Mouse (Mus musculus) layer of hippocampus, adult 2 months (tissue): Measurements from ENCODE around the gene Ap3m1. TPM values are rescaled to one million over a fixed set of nuclear protein-coding genes. Genes with fewer than 3 reads are reported as not detected.
A peak's percentile ranks its signal among the peaks of the same experiment; 100 is the strongest.

Experiments
- DNase-seq, 2 experiments: peaks; one replicate each; pipeline ENCODE4 v3.0.0; 2022; ENCODE audit warnings: low spot score in 2 of 2
- H3K27ac ChIP-seq: fragments of 200-600 bp; 2 replicates; pipeline ENCODE4 v1.8.1; 2022
- H3K4me3 ChIP-seq: fragments of 200-600 bp; 2 replicates; pipeline ENCODE4 v1.8.1; 2022; ENCODE audit warnings: mild to moderate bottlenecking
- CTCF ChIP-seq: fragments of 200-600 bp; conservative IDR thresholded peaks from 2 replicates; pipeline ENCODE4 v1.8.1; 2022; ENCODE audit warnings: antibody characterized with exemption, mild to moderate bottlenecking, moderate library complexity
- total RNA-seq, 2 experiments: library from RNA; stranded (reverse); gene quantifications; 2 replicates each; pipeline ENCODE4 v1.2.3; 2021

Gene Ap3m1
- total RNA-seq, 2 experiments from 2014 or later, result 67.0 to 70.9 TPM

DNA sequence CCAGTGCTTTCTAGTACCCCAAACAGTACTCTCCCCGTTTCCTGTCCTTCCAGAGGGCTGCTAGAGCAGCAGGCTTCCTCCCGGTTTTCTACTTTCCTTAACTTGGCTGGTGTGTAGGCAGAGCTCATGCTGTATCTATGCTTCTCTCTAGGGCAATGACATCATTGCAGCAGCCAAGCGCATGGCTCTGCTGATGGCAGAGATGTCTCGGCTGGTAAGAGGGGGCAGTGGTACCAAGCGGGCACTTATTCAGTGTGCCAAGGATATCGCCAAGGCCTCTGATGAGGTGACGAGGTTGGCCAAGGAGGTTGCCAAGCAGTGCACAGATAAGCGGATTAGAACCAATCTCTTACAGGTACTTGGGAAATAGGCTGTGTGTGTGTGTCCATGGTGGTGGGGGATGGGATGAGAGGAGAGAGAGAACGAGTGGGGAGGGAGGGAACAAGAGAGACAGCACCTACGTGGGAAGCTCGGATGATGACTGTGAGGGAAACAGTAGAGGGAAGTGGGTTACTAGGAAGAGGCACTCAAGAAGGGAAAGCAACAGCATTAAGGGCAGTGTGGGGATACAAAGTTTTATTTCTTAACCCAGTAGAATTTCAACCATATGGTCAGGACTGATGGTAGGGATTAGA, 23.2 kb downstream of the Ap3m1 start:
- DNase-seq, result no peak
- peak overlapping the region; percentile 81 for H3K27ac ChIP-seq
- no peak overlapping the region; the same call in 1 of the 2 replicates for H3K4me3 ChIP-seq
- TF ChIP-seq CTCF, result no peak

DNA sequence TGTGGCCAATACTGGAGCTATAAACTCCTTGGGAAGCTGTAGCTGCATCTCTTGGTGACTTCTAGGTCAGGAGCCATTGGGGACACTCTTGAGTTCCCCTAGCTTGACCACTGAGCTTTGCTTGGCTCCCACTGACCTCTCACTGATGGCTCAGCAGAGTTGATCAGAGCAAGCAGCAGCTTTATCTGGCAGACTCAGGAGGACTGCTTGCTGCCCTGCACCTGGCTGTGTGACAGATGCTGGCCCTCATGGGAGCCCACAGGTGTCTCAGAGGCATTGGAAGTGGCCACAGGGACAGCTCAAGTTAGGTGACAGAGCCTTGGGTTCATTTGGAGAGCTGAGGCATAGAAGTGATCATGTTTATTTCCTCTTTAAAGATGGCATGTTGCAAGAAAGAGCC, 24.8 kb downstream of the Ap3m1 start:
- TF ChIP-seq CTCF, result no peak
- no peak for DNase-seq
- Histone ChIP-seq H3K27ac (peak overlapping the region; percentile 81; the same call in 1 of the 2 replicates), H3K4me3 (no peak overlapping the region)

DNA sequence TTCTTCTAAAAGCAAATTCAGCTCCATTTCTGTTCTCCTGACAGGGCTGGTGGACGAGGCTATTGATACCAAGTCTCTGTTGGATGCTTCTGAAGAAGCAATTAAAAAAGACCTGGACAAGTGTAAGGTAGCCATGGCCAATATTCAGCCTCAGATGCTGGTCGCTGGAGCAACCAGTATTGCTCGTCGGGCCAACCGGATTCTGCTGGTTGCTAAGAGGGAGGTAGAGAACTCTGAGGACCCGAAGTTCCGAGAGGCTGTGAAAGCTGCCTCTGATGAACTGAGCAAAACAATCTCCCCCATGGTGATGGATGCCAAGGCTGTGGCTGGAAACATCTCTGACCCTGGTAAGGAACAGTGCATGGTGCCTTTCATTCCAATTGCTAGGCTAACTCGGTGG, 31.9 kb downstream of the Ap3m1 start:
- Histone ChIP-seq H3K4me3 (no peak overlapping the region), H3K27ac (peak overlapping the region; percentile 84)
- no peak for TF ChIP-seq CTCF
- peak in 1 of 2 experiments; percentile 77 for DNase-seq

DNA sequence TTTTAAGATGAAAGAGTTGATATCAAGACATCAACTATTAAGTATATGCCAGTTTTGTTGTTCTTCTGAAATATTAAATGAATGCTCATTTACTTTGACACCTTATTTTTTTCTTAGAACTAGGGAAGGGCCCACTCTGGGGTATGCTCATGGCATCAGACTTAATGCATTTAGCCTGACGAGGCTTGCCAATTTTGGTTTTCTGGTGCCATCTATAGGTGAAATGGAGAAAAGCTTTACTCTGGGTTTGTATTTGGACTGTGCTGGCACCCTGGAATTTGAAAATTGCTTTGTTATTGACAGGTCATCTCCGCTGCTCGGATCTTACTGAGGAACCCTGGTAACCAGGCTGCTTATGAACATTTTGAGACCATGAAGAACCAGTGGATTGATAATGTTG, 33.3 kb downstream of the Ap3m1 start:
- peak; percentile 46 to 56 for DNase-seq
- TF ChIP-seq CTCF, result peak; percentile 88
- H3K27ac ChIP-seq, result peak overlapping the region; percentile 84
- H3K4me3 ChIP-seq, result no peak overlapping the region

DNA sequence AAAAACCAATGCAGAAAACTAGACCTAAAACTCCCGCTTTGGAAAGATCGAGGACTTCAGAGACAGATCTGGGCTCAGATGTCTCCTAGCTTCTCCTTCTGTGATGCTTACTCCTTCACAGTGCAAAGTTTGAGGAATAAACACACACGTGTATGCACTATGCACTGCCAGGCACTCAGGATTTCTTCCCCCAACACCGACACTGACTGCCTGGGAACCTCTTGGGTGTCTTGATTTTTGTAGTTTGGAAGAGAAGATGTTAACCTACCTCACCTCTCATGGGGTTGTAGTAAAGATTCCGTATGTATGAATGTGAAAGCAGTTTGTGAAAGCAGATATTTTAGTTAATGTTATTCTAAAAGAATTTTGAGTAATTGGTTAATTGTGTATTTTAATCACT, 34.4 kb downstream of the Ap3m1 start:
- Histone ChIP-seq H3K27ac (peak overlapping the region; percentile 84; the same call in 1 of the 2 replicates), H3K4me3 (no peak overlapping the region)
- TF ChIP-seq CTCF, result no peak
- DNase-seq, result no peak

DNA sequence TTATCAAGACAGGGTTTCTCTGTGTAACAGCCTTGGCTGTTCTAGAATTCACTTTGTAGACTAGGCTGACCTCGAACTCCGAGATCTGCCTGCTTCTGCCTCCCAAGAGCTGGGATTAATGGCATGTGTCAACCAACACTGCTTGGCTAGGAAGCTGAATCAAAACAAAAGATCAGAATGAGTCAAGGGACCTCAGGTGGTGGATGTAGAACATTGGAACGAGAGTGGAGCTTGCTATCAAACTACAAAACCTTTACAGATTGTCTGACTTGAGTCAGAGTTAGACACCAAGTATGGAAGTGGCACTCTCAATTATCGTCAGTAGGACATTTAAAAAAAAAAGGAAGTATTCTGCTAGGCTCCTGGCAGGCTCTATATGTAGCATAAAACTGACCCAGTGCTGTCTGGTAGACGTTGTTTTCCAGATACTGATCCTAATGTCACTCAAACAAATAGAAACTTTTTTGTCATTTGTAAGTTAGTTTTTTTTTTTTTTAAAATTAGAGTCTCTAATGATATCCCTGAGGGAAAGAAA, 38.4 kb downstream of the Ap3m1 start:
- Histone ChIP-seq H3K4me3 (no peak overlapping the region), H3K27ac (no peak overlapping the region; the same call in 1 of the 2 replicates)
- TF ChIP-seq CTCF, result no peak
- no peak for DNase-seq

DNA sequence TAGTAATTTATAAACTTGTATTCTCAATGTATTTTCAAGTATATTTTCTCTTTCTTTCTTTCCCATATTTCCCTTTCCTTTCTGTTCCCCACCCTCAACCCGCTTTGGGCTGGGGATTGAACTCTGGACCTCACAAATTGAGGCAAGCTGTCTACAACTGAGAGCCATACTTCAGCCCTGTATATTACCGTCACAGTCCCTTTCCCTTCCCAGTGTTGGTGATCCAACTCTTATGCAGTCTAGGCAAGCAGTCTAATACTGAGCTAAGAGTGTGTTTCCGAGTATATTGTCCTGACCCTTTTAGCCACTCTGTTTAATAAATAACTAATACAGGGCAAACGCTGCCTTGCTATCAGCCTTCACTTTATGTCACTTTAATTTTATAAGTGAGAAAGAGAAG, 52.7 kb downstream of the Ap3m1 start:
- no peak overlapping the region for H3K4me3 ChIP-seq
- peak overlapping the region; percentile 48; the same call in 1 of the 2 replicates for H3K27ac ChIP-seq
- TF ChIP-seq CTCF, result no peak
- DNase-seq, result no peak

DNA sequence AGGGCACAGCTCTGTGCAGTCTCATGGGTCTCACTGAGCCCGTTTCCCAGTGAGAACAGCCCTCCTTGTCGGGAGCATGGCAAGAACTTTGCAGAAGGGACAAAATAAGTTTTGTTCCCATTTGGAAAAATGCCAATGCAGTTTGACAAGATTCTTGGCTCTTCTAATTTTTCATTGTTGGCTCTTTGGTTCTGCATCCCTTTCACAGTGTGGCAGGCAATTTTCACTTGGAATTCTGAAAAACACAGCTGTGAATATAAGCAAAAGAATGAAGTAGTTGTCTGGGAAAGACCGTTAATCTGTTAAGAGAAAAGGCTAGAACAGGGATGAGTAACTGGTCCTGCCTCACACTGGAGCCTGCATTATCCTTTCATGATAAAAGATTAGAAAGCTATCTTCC, 54.8 kb downstream of the Ap3m1 start:
- no peak overlapping the region for H3K4me3 ChIP-seq
- no peak for TF ChIP-seq CTCF
- peak overlapping the region; percentile 58 for H3K27ac ChIP-seq
- DNase-seq, result peak in 1 of 2 experiments; percentile 42

DNA sequence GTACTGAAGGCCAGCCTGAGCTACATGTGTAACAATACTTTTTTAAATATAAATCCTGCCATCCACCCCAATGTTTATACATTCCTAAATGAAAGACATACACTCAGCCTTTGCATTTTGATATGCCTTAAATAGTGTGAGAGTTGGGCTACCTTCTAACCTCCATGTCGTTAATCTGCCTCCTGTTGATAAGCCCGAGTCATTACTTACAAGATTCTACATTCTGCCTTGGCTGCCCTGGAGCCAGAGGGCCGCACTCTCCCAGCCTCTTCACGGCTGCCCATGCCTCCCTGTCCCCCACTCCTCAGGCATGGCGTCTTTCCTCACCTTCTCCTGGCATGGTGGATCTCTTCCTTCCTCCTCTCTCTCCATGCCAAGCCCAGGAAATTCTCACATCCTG, 55.9 kb downstream of the Ap3m1 start:
- Histone ChIP-seq H3K27ac (peak overlapping the region; percentile 58; the same call in 1 of the 2 replicates), H3K4me3 (no peak overlapping the region)
- TF ChIP-seq CTCF, result no peak
- DNase-seq, result no peak

DNA sequence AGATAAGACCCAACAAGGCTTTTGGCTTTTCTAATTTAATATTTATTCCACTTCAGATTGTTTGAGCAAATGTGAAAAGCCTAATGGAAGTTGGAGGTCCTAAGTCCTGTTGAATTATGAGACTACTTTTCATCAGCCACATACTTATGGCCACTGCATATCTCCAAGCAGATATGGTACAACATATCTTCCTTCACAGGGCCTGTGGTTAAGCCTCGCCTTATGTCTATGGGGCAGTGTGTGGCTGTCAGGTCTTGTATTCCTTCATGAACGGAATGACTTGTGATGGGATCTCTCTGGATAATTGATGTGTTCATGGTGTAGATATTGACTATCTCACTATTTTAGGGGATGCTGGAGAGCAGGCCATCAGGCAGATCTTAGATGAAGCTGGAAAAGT, 56.8 kb downstream of the Ap3m1 start:
- no peak overlapping the region for H3K27ac ChIP-seq
- no peak for DNase-seq
- no peak overlapping the region for H3K4me3 ChIP-seq
- TF ChIP-seq CTCF, result no peak

DNA sequence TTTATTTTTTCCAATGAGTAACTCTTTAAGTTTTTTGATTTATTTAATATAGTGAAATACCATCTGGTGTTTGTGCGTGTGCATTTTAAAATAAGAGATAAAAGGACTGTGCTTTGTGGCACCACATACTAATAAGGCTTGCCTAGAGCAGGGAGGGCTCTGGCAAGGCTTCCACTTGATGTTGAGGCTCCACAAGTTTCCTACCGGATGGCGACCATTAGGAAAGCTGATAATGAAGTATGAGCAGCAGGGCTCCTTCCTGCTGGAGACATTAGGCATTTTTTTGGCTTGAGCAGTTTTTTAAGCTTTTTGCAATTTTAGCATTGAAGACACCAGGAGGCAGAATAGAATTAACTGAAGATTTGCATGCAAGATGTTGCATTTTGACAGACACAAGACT, 57.8 kb downstream of the Ap3m1 start:
- TF ChIP-seq CTCF, result peak; percentile 50
- Histone ChIP-seq H3K27ac (peak overlapping the region; percentile 53; the same call in 1 of the 2 replicates), H3K4me3 (no peak overlapping the region)
- peak in 1 of 2 experiments; percentile 16 for DNase-seq

DNA sequence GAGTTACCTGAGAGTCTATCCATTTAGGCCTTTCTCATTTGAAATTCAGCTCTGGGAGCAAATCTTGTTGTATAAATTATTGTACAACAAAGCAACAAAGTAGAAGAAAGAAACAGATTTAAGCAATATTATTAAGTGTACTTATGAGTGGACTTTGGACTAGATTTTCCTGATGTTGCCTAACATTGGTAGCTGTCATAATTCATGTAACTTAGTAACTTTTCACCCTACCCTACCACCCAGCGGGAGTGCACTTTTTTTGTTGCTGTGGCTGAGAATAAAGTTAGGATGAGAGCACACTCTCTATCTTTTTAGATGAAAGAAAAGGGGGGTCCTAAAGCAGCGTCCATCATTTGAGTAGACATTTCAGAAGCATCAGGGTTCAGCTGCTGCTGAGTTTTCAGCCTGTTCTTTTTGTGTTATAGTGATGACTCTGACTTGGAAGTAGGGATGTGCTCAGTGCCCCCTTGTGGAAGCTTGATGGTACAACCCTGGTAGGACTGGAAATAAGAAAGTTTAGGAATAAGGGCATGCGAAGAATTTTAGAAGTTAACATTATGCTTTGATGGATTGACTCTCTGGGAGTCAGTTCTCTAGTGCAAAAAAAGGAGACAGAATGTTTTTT, 59.1 kb downstream of the Ap3m1 start:
- peak; percentile 56 to 64 for DNase-seq
- Histone ChIP-seq H3K4me3 (no peak overlapping the region), H3K27ac (no peak overlapping the region)
- TF ChIP-seq CTCF, result peak; percentile 93

DNA sequence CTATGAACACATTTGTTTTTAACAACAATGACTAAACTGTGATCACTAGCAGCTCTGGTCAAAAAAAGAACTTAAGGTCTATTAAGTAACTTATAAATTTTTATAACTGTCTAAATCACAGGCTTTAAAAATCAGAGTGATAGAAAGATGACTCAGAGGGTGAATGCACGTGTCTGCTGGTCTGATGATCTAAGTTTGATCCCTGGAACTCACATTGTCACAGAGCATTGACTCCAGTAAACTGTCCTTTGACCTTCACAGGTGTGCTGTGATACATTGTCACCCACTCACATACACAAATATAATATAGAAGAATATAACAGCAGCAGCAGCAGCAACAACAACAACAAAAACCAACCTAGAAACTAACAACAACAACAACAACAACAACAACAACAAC, 60.8 kb downstream of the Ap3m1 start:
- no peak for TF ChIP-seq CTCF
- no peak for DNase-seq
- no peak overlapping the region for H3K27ac ChIP-seq

DNA sequence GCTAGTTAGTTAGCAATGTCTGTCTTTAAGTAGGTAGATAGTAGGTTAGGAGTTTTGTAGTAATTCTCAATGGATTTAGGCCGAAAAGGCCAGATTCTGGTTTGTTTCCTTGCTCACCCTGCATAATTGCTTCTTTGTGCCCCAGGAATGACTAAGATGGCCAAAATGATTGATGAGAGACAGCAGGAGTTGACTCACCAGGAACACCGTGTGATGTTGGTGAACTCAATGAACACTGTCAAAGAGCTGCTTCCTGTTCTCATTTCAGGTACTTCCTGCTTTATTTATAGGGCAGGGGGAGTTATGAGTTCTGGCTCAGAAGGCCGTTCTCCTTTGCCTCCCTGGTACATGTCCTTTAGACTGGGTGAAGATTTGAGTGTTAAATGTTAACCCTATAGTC, 66.8 kb downstream of the Ap3m1 start:
- TF ChIP-seq CTCF, result no peak
- H3K4me3 ChIP-seq, result no peak overlapping the region
- DNase-seq, result no peak
- H3K27ac ChIP-seq, result no peak overlapping the region; the same call in 1 of the 2 replicates

More for the DNA sequence above, 60.8 kb downstream of the Ap3m1 start:
- no peak overlapping the region for H3K4me3 ChIP-seq
